Mouse (Mus musculus): Measurements from ENCODE around the gene Tlr9. TPM values are rescaled to one million over a fixed set of nuclear protein-coding genes. Genes with fewer than 3 reads are reported as not detected.

Tlr9 gene
- polyA plus RNA-seq, 1 experiment from 2014 or later = 0.07 TPM

DNA sequence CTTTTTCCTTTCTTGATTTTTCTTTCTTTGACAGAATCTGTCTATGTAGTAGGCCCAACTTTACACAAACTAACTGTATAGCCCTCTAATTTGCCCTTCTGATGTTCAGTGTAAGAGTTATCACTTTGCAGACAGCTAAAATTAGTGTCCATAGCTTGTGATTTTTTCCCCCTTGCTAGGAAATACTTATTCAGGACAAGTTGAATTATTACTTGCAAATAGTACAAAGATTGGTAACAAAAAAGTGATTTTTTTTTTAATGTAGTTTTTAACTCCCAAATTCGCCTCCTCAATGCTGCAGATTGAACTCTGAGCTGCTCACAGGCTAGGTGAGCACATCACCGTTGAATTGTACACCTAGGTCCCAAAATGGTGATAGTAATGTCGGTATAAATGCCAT is 42.4 kb upstream of the Tlr9 start:
- Histone ChIP-seq H3K4me1 (replicated peaks; ENCODE audit: insufficient read depth, low read length) (0 out of 2 replicates have a peak, but pooled peaks cover 5% of the 10 kb centered on the region), H3K27ac (no peak overlapping the region), H3K9ac (ENCODE audit: low read depth, low read length) (no peak overlapping the region), H3K9me3 (replicated peaks; ENCODE audit: low read length) (no peaks in the 10 kb centered on the region), H3K27me3 (ENCODE audit: insufficient read depth, low read length) (no peaks in the 10 kb centered on the region), H3K36me3 (ENCODE audit: insufficient read depth, low read length) (peaks cover 54% of the 10 kb centered on the region), H3K4me2 (ENCODE audit: low read length) (no peak overlapping the region), H3K4me3 (replicated peaks; ENCODE audit: low read depth, low read length) (no peak overlapping the region)
- no peak for ATAC-seq (replicated peaks; ENCODE audit: low FRiP score, low read depth)
- TF ChIP-seq CTCF (IDR thresholded peaks at IDR 0.05; ENCODE audit: low read depth) = no peak
- no peak for DNase-seq (ENCODE audit: low spot score)
- 89% methylated on average over 3 of the region's 3 CpGs for WGBS

DNA sequence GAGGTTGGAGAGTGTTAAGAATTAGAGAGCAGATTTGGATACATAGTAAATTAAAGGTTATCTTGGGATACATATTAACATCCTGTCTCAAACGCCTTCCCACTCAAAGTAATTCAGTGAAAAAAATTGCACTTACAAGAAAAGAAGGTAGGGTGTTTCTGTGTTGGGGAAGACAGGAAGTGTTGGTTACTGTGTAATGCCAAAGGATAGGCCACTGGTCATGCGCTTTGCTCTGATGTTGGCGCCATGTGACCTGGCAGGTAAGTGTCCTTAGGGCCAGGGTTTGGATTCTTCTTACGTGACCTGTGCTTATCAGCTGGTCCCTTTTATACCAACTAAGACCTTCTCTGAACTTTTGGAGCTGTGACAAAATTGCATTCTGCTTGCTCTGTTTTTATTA is 40.3 kb upstream of the Tlr9 start:
- DNase-seq (ENCODE audit: low spot score) = no peak
- Histone ChIP-seq H3K9ac (ENCODE audit: low read depth, low read length) (no peak overlapping the region), H3K36me3 (ENCODE audit: insufficient read depth, low read length) (peaks cover 74% of the 10 kb centered on the region), H3K4me1 (replicated peaks; ENCODE audit: insufficient read depth, low read length) (no peaks in the 10 kb centered on the region), H3K27ac (no peak overlapping the region), H3K9me3 (replicated peaks; ENCODE audit: low read length) (no peaks in the 10 kb centered on the region), H3K4me2 (ENCODE audit: low read length) (no peak overlapping the region), H3K27me3 (ENCODE audit: insufficient read depth, low read length) (no peaks in the 10 kb centered on the region), H3K4me3 (replicated peaks; ENCODE audit: low read depth, low read length) (no peak overlapping the region)
- no peak for ATAC-seq (replicated peaks; ENCODE audit: low FRiP score, low read depth)
- WGBS = 89% methylated on average over 4 of the region's 4 CpGs
- no peak for TF ChIP-seq CTCF (IDR thresholded peaks at IDR 0.05; ENCODE audit: low read depth)

DNA sequence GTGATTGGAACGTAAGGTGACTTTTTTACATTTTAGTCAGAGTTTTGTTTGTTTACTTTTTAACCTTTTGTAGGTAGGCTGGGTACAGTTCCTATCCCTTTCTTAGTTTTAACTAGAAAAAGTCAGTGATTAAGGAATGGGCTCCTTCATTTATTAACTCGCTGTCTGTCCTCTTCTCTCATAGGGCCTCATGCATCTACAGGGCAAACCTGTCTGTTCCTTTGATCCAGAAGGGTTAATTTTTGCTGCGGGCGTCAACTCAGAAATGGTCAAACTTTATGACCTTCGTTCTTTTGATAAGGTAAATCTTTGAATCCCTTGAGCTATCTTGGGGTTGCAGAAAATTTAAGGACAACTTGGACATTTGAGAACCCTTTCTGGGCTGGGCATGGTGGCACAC is 38.4 kb upstream of the Tlr9 start:
- DNase-seq (ENCODE audit: low spot score) (no peak), ATAC-seq (replicated peaks; ENCODE audit: low FRiP score, low read depth) (no peak)
- no peak overlapping the region for H3K4me3 ChIP-seq (replicated peaks; ENCODE audit: low read depth, low read length)
- H3K9ac ChIP-seq (ENCODE audit: low read depth, low read length) = no peak overlapping the region
- H3K36me3 ChIP-seq (ENCODE audit: insufficient read depth, low read length) = peaks cover 84% of the 10 kb centered on the region
- TF ChIP-seq CTCF (IDR thresholded peaks at IDR 0.05; ENCODE audit: low read depth) = no peak
- H3K9me3 ChIP-seq (replicated peaks; ENCODE audit: low read length) = no peaks in the 10 kb centered on the region
- WGBS = 78% methylated on average over 5 of the region's 5 CpGs
- no peak overlapping the region for H3K27ac ChIP-seq
- no peaks in the 10 kb centered on the region for H3K4me1 ChIP-seq (replicated peaks; ENCODE audit: insufficient read depth, low read length)
- no peaks in the 10 kb centered on the region for H3K27me3 ChIP-seq (ENCODE audit: insufficient read depth, low read length)
- H3K4me2 ChIP-seq (ENCODE audit: low read length) = no peak overlapping the region

DNA sequence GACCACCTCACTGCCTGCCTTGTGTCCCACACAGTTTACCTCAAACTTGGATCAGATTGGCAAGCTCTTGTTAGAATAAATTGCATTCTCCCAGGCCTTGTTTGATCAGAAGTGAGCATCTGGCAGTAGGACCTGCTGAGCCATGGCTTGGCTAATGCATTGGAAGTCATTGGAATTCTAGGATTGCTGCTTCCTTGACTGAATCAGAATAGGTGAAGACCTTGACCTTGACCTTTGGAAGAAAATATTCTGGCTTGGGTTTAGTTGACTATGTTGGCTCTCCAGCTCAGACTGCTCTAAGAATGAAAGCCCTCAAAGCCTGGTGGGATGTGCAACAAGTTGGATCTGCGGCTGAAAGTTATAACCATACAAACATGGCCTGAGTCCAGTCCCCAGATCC is 31.0 kb upstream of the Tlr9 start:
- H3K27ac ChIP-seq = no peak overlapping the region
- ATAC-seq (replicated peaks; ENCODE audit: low FRiP score, low read depth) = no peak
- H3K9me3 ChIP-seq (replicated peaks; ENCODE audit: low read length) = no peaks in the 10 kb centered on the region
- DNase-seq (ENCODE audit: low spot score) = no peak
- no peak for TF ChIP-seq CTCF (IDR thresholded peaks at IDR 0.05; ENCODE audit: low read depth)
- H3K4me3 ChIP-seq (replicated peaks; ENCODE audit: low read depth, low read length) = no peak overlapping the region
- 96% methylated on average over 1 of the region's 1 CpGs for WGBS
- H3K36me3 ChIP-seq (ENCODE audit: insufficient read depth, low read length) = peaks cover 55% of the 10 kb centered on the region
- H3K9ac ChIP-seq (ENCODE audit: low read depth, low read length) = no peak overlapping the region
- H3K4me1 ChIP-seq (replicated peaks; ENCODE audit: insufficient read depth, low read length) = no peaks in the 10 kb centered on the region
- no peaks in the 10 kb centered on the region for H3K27me3 ChIP-seq (ENCODE audit: insufficient read depth, low read length)
- no peak overlapping the region for H3K4me2 ChIP-seq (ENCODE audit: low read length)

DNA sequence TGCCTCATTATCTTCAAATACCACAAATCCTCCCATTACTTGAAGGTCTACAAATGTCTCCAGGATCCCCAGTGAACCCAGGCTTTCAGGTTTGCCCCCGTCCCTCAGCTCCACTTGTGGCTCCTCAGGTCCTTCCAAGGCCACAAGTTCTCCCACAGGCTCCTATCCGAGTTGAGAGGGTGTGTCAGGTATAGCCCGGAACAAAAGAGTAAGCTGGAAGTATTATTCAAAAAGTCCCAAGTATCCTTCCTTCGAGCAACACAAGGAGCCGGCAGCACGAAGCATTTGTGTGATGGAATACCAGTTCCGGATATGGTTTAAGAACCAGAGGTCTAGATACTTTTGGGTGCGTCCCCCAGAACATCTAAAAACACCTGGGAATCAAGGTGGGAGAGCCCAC is 30.4 kb upstream of the Tlr9 start:
- no peak for ATAC-seq (replicated peaks; ENCODE audit: low FRiP score, low read depth)
- TF ChIP-seq CTCF (IDR thresholded peaks at IDR 0.05; ENCODE audit: low read depth) = no peak
- WGBS = 81% methylated on average over 8 of the region's 8 CpGs

DNA sequence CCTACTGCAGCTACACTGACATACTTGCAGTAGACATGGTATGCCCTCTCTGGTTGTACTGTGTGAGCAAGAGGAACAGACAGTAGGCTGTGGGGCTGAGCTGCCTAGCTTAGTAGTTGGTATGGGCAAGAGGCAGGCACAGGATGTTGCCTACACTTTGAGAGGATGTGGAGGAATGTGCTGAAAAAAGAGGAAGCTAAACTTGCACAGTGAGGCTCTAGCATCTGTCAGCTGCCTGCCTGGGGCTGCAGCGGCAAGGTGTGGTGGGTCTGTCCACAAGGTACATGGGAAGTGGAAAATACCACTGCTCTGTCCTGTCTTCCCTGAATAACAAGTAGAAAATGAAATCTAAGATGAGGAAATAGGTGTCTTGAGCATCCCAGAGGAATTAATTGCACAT is 29.4 kb upstream of the Tlr9 start:
- Histone ChIP-seq H3K4me1 (replicated peaks; ENCODE audit: insufficient read depth, low read length) (no peaks in the 10 kb centered on the region), H3K4me3 (replicated peaks; ENCODE audit: low read depth, low read length) (no peak overlapping the region), H3K9ac (ENCODE audit: low read depth, low read length) (no peak overlapping the region), H3K27ac (no peak overlapping the region), H3K36me3 (ENCODE audit: insufficient read depth, low read length) (peaks cover 39% of the 10 kb centered on the region), H3K9me3 (replicated peaks; ENCODE audit: low read length) (no peaks in the 10 kb centered on the region), H3K4me2 (ENCODE audit: low read length) (no peak overlapping the region), H3K27me3 (ENCODE audit: insufficient read depth, low read length) (no peaks in the 10 kb centered on the region)
- 81% methylated on average over 1 of the region's 1 CpGs for WGBS
- ATAC-seq (replicated peaks; ENCODE audit: low FRiP score, low read depth) (no peak), DNase-seq (ENCODE audit: low spot score) (no peak)
- TF ChIP-seq CTCF (IDR thresholded peaks at IDR 0.05; ENCODE audit: low read depth) = no peak

More for the DNA sequence above, 30.4 kb upstream of the Tlr9 start:
- no peaks in the 10 kb centered on the region for H3K4me1 ChIP-seq (replicated peaks; ENCODE audit: insufficient read depth, low read length)
- no peak overlapping the region for H3K27ac ChIP-seq
- no peaks in the 10 kb centered on the region for H3K9me3 ChIP-seq (replicated peaks; ENCODE audit: low read length)
- H3K9ac ChIP-seq (ENCODE audit: low read depth, low read length) = no peak overlapping the region
- H3K4me3 ChIP-seq (replicated peaks; ENCODE audit: low read depth, low read length) = no peak overlapping the region
- no peaks in the 10 kb centered on the region for H3K27me3 ChIP-seq (ENCODE audit: insufficient read depth, low read length)
- H3K36me3 ChIP-seq (ENCODE audit: insufficient read depth, low read length) = peaks cover 49% of the 10 kb centered on the region
- no peak overlapping the region for H3K4me2 ChIP-seq (ENCODE audit: low read length)
- no peak for DNase-seq (ENCODE audit: low spot score)

Data from kidney, postnatal 0 days (tissue).